Mouse (Mus musculus): ENCODE measurements around the gene Hmx1.

Hmx1 gene

GRCm38 (mm10) chr5:35388491-35389111, at the start of gene Hmx1:
TSS of gene Hmx1 (plus strand) at chr5:35389108.
- no peak for DNase-seq

GRCm38 (mm10) chr5:35345084-35345483, 43.8 kb upstream of the Hmx1 start:
- no peak for DNase-seq

GRCm38 (mm10) chr5:35348794-35349193, 40.1 kb upstream of the Hmx1 start:
- peak; percentile 82 for DNase-seq

GRCm38 (mm10) chr5:35357544-35358440, 31.1 kb upstream of the Hmx1 start:
- peak; percentile 53 for DNase-seq

- peak; percentile 97 for DNase-seq
These were observed 27.2 kb upstream of the Hmx1 start for GRCm38 (mm10) chr5:35361570-35362284.

- DNase-seq, result no peak
These were observed 22.5 kb upstream of the Hmx1 start for GRCm38 (mm10) chr5:35366241-35367032.

- DNase-seq, result no peak
These were observed 20.0 kb upstream of the Hmx1 start for GRCm38 (mm10) chr5:35368916-35369315.

GRCm38 (mm10) chr5:35379066-35379465, 9.8 kb upstream of the Hmx1 start:
- DNase-seq, result no peak

GRCm38 (mm10) chr5:35379815-35380214, 9.1 kb upstream of the Hmx1 start:
- peak; percentile 38 for DNase-seq

GRCm38 (mm10) chr5:35387834-35388490, 946 bp upstream of the Hmx1 start:
- no peak for DNase-seq

GRCm38 (mm10) chr5:35389441-35389840, 533 bp downstream of the Hmx1 start:
- DNase-seq, result no peak

- DNase-seq, result no peak
These were observed 1.0 kb downstream of the Hmx1 start for GRCm38 (mm10) chr5:35389915-35390314.

GRCm38 (mm10) chr5:35390848-35391655, 2.1 kb downstream of the Hmx1 start:
- DNase-seq, result no peak

GRCm38 (mm10) chr5:35391656-35392333, 2.9 kb downstream of the Hmx1 start:
- no peak for DNase-seq

- no peak for DNase-seq
These were observed 3.4 kb downstream of the Hmx1 start for GRCm38 (mm10) chr5:35392334-35392695.

- no peak for DNase-seq
These were observed 6.9 kb downstream of the Hmx1 start for GRCm38 (mm10) chr5:35395566-35396440.

- no peak for DNase-seq
These were observed 8.2 kb downstream of the Hmx1 start for GRCm38 (mm10) chr5:35396976-35397641.

GRCm38 (mm10) chr5:35397642-35398309, 8.9 kb downstream of the Hmx1 start:
- DNase-seq, result no peak

All from kidney, adult 9 months (tissue).